Mouse (Mus musculus) embryonic facial prominence, embryonic 15.5 days (tissue): Measurements from ENCODE around the gene Wnt7a. TPM values are rescaled to one million over a fixed set of nuclear protein-coding genes. Genes with fewer than 3 reads are reported as not detected.

Source experiments
- ATAC-seq: fragments of 200-750 bp; cut with Nextera tagmentation; 2 replicates; pipeline ENCODE4 v1.8.0; 2017; ENCODE audit warnings: low read depth, moderate TSS enrichment; ENCODE audit not compliant: insufficient number of reproducible peaks, low FRiP score, low TSS enrichment
- H3K27ac ChIP-seq: fragments of 300-500 bp; sonication (generic); replicated peaks from 2 replicates; pipeline ENCODE4 v1.5.1; 2015; ENCODE audit warnings: mild to moderate bottlenecking, inconsistent platforms
- H3K27me3 ChIP-seq: fragments of 300-500 bp; sonication (generic); 2 replicates; pipeline ENCODE4 v1.6.1; 2015; ENCODE audit warnings: inconsistent platforms
- H3K36me3 ChIP-seq: fragments of 300-500 bp; sonication (generic); 2 replicates; pipeline ENCODE4 v1.6.1; 2015; ENCODE audit warnings: mild to moderate bottlenecking, inconsistent platforms
- H3K4me1 ChIP-seq: fragments of 300-500 bp; sonication (generic); 2 replicates; pipeline ENCODE4 v1.6.1; 2015; ENCODE audit warnings: inconsistent platforms
- H3K4me2 ChIP-seq: fragments of 300-500 bp; sonication (generic); replicated peaks from 2 replicates; pipeline ENCODE4 v1.6.1; 2015; ENCODE audit warnings: mild to moderate bottlenecking, inconsistent platforms
- H3K4me3 ChIP-seq: fragments of 300-500 bp; sonication (generic); replicated peaks from 2 replicates; pipeline ENCODE4 v1.5.1; 2015; ENCODE audit warnings: mild to moderate bottlenecking, inconsistent platforms
- H3K9ac ChIP-seq: fragments of 300-500 bp; sonication (generic); 2 replicates; pipeline ENCODE4 v1.6.1; 2015; ENCODE audit warnings: inconsistent platforms
- H3K9me3 ChIP-seq: fragments of 300-500 bp; sonication (generic); replicated peaks from 2 replicates; pipeline ENCODE4 v1.6.1; 2016; ENCODE audit warnings: inconsistent platforms
- WGBS: fragments of 180-500 bp; shearing (Covaris S2); methylation state at CpG from one replicate; pipeline ENCODE4 v1.1.7; 2015; 5-methylcytosine and 5-hydroxymethylcytosine counted together
- polyA plus RNA-seq: library from polyadenylated mRNA; unstranded; fragments of >200 nt; fragmentation: Nextera tagmentation; extraction: Ambion mirVana; gene quantifications from 2 replicates; pipeline ENCODE4 v1.2.1, GENCODE M21; 2015

Wnt7a gene
- polyA plus RNA-seq, 1 experiment from 2014 or later: 1.1 TPM

DNA sequence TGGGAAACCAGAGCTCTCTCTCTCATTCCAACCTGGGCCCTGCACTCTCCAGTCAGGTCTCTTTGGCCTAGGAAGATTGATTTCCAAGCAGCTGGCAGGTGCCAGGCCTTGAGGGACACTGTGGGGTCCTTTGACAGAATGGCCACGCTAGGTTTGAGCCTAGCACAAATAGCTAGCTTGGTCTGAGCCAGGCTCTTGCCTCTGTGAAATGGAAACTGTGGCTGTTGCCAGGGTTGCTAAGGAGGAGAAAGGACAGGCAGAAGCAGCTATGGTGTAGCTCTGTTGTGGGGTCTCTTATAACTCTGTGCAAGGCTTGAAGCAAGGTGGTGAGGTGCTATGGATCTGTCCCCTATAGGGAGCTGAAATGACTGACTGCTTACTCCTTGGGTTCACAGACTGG, 75.7 kb downstream of the Wnt7a start:
- ATAC-seq: no peak
- no peak overlapping the region for H3K27ac ChIP-seq
- WGBS: 81% methylated on average over 1 of the region's 1 CpGs

DNA sequence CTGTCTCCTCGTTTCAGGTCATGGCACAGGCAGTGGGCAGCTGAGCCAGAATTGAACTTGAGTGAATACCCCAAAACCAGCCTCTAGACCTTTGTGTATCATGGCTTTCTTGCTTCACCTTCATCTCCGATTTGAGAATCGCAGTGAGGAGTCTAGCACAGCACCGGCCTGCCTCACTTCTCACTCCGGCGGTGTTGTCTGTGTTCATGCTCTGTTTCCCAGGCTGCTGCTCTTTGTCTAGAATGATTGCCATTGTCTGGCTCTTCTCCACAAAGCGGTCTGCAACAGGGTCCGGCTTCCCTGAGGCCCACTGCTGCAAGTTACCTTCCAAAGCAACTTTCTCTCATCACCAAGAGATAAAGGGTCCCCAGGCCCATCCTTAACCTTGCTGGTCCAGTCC, 79.3 kb downstream of the Wnt7a start:
- H3K9ac ChIP-seq: no peak overlapping the region
- 0 out of 2 replicates have a peak, but pooled peaks cover 2% of the 10 kb centered on the region for H3K27me3 ChIP-seq
- H3K4me2 ChIP-seq: no peak overlapping the region
- no peak for ATAC-seq
- H3K9me3 ChIP-seq: no peaks in the 10 kb centered on the region
- 90% methylated on average over 8 of the region's 8 CpGs for WGBS
- no peak overlapping the region for H3K27ac ChIP-seq
- peaks cover 4% of the 10 kb centered on the region; the same call in 1 of the 2 replicates for H3K4me1 ChIP-seq
- H3K4me3 ChIP-seq: no peak overlapping the region
- H3K36me3 ChIP-seq: no peaks in the 10 kb centered on the region

More for the DNA sequence above, 75.7 kb downstream of the Wnt7a start:
- Histone ChIP-seq H3K9me3 (no peaks in the 10 kb centered on the region), H3K4me2 (no peak overlapping the region), H3K4me3 (no peak overlapping the region), H3K36me3 (no peaks in the 10 kb centered on the region), H3K27me3 (no peaks in the 10 kb centered on the region), H3K4me1 (peaks cover 4% of the 10 kb centered on the region; the same call in 1 of the 2 replicates), H3K9ac (no peak overlapping the region)

DNA sequence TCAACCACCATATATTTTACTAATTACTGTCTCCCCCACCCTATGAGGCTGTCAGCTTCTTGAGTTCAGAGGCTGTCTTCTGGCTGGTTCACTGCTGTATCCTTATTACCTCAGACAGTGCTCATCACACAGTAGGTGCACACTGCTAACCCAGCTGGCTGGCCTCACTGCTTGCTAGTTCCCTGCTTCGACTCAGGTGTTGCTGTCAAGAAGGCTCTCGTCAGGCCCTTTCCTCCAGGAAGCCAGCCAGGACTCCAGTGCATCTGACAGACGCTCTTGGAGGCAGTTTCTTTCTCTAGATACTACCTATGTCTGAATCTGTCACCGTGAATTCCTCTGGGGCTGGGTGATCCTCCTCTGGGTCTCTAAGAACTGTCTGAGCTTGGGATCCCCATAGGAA, 85.6 kb downstream of the Wnt7a start:
- 0 out of 2 replicates have a peak, but pooled peaks cover 2% of the 10 kb centered on the region for H3K27me3 ChIP-seq
- H3K4me2 ChIP-seq: no peak overlapping the region
- no peaks in the 10 kb centered on the region for H3K36me3 ChIP-seq
- H3K4me3 ChIP-seq: no peak overlapping the region
- H3K4me1 ChIP-seq: no peaks in the 10 kb centered on the region
- H3K9me3 ChIP-seq: no peaks in the 10 kb centered on the region
- ATAC-seq: no peak
- 75% methylated on average over 4 of the region's 4 CpGs for WGBS
- no peak overlapping the region for H3K27ac ChIP-seq
- H3K9ac ChIP-seq: no peak overlapping the region

DNA sequence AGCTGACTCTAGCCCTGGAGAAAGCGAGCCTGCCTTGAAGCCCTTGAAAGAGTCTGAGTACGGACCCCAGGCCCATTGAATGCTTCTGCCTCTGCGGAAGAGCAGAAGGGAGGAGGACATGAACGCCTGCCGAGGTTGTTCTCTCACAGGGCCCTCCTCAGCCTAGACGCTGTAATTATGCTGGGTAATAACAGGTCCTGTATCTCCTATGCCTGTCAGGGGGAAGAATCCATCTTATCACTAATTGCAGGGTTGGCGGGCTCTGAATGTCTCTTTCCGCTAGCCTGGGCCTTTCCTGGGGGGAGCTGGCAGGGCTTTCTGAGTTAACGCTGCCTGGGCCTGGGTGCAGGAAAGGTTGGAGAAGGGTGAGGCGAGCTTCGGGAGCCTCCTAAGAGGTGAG, 86.4 kb downstream of the Wnt7a start:
- no peak for ATAC-seq
- Histone ChIP-seq H3K27ac (no peak overlapping the region), H3K4me3 (no peak overlapping the region), H3K4me2 (no peak overlapping the region), H3K27me3 (0 out of 2 replicates have a peak, but pooled peaks cover 2% of the 10 kb centered on the region), H3K36me3 (no peaks in the 10 kb centered on the region), H3K9me3 (no peaks in the 10 kb centered on the region), H3K4me1 (no peaks in the 10 kb centered on the region), H3K9ac (no peak overlapping the region)
- 51% methylated on average over 11 of the region's 11 CpGs for WGBS

DNA sequence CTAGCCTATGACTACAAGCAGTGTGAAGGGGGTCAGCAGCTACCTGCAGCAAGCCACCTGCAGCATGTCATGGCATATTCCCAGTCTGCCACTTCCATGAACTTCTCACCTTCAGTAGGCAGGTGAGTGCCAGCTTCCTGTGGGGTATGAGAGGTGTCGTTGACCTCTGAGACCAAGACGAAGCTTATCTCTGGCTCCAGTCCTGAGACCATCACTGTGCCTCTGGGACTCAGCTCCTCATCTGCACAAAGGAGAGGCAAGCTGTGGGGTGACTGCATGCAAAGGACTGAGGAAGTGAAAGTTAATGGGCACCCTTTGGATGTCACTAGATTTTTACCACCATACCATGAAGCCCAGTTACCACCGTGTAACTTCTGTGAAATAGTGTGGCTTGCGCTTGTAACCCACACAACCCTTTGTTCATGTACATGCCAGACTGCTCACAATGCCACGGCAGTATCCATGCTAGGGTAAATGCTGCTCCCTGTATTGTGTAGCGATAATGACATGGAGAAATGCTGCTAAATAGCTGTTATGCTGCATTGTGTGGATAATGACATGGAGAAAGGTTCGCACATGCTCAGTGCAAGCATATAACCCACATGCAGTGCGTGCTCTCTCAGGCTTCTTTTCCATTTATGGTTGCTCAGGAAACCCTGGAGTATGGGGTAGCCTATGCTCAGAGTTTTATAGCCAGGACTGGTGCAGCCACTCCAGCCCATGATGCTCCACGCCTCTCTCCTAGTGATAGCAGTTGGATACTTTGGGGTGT, 89.0 kb downstream of the Wnt7a start:
- Histone ChIP-seq H3K9me3 (no peaks in the 10 kb centered on the region), H3K36me3 (no peaks in the 10 kb centered on the region), H3K4me3 (no peak overlapping the region), H3K27ac (no peak overlapping the region), H3K4me1 (no peaks in the 10 kb centered on the region), H3K4me2 (no peak overlapping the region), H3K27me3 (0 out of 2 replicates have a peak, but pooled peaks cover 2% of the 10 kb centered on the region), H3K9ac (no peak overlapping the region)
- no peak for ATAC-seq
- 87% methylated on average over 9 of the region's 9 CpGs for WGBS

Other genes with a start within 250 kb of the Wnt7a start
- gene Fbln2, start 198.9 kb downstream of the Wnt7a start, polyA plus RNA-seq: 240 and 260 TPM in 2 replicates
- gene Chchd4, start 62.2 kb upstream of the Wnt7a start, polyA plus RNA-seq: 22.2 and 22.3 TPM in 2 replicates
- gene Tmem43, start 62.3 kb upstream of the Wnt7a start, polyA plus RNA-seq: 65.7 and 69.6 TPM in 2 replicates
- 17.5 and 19.7 TPM in 2 replicates for gene Xpc, start 104.5 kb upstream of the Wnt7a start, polyA plus RNA-seq
- gene Lsm3, start 104.6 kb upstream of the Wnt7a start, polyA plus RNA-seq: 220 and 227 TPM in 2 replicates